ENCODE assay signal across 10 mouse cellular contexts in genomic region chr13:37642410-37643093, GRCm38 (mm10).
A peak's percentile ranks its signal among the peaks of the same experiment; 100 is the strongest.
DNase-seq lines count a peak whose midpoint lies in the region; ATAC-seq and TF ChIP-seq lines count a peak whose summit lies in the region.
"Had no signal": no experiment of that assay in that cellular context is flagged by ENCODE, and none has a peak within 500 bp of the region (broad histone marks: within the 10 kb centered on the region; RNA-seq: fewer than 3 reads in every experiment).

No protein-coding gene starts in this region.

- no peaks in the 10 kb centered on the region for H3K4me1 ChIP-seq in lung, embryonic 14.5 days (ENCODE audit: insufficient read depth)
- H3K4me1 ChIP-seq in kidney, embryonic 15.5 days = peaks cover 10% of the 10 kb centered on the region
- peaks cover 20% of the 10 kb centered on the region for H3K4me1 ChIP-seq in heart, embryonic 10.5 days

- 56% methylated on average over 13 of the region's 13 CpGs for WGBS in lung, embryonic 14.5 days
- 63% methylated on average over 13 of the region's 13 CpGs for WGBS in kidney, embryonic 15.5 days
- WGBS in heart, embryonic 10.5 days = 66% methylated on average over 13 of the region's 13 CpGs

- H3K36me3 ChIP-seq in lung, embryonic 14.5 days (ENCODE audit: insufficient read depth) = no peaks in the 10 kb centered on the region
- no peaks in the 10 kb centered on the region for H3K36me3 ChIP-seq in kidney, embryonic 15.5 days
- no peaks in the 10 kb centered on the region for H3K36me3 ChIP-seq in heart, embryonic 10.5 days
- H3K36me3 ChIP-seq: G1E had no signal

- ATAC-seq in lung, embryonic 14.5 days (ENCODE audit: insufficient read depth) = no peak
- ATAC-seq in kidney, embryonic 15.5 days (replicated peaks; ENCODE audit: low FRiP score) = no peak

- peak; percentile 11 for DNase-seq in lung, embryonic 14.5 days
- DNase-seq in lung, postnatal 14 days = no peak
- DNase-seq in forelimb bud, embryonic 11.5 days (ENCODE audit: low read depth, low spot score) = peak; percentile 12
- DNase-seq in lung, postnatal 4 days = peak; percentile 55 to 59
- DNase-seq in telencephalon, adult 2 months (ENCODE audit: low read depth, low spot score) = peak; percentile 24
- no peak for DNase-seq in heart, embryonic 10.5 days (ENCODE audit: low spot score)
- DNase-seq: cerebellum, postnatal 36 days; kidney, adult 11 months had no signal

- H3K9me3 ChIP-seq in lung, embryonic 14.5 days (ENCODE audit: low read depth, low read length) = no peaks in the 10 kb centered on the region
- no peaks in the 10 kb centered on the region for H3K9me3 ChIP-seq in kidney, embryonic 15.5 days (replicated peaks)
- H3K9me3 ChIP-seq in heart, embryonic 10.5 days = no peaks in the 10 kb centered on the region
- H3K9me3 ChIP-seq: G1E had no signal

- no peaks in the 10 kb centered on the region for H3K27me3 ChIP-seq in lung, embryonic 14.5 days (ENCODE audit: insufficient read depth, low read length)
- H3K27me3 ChIP-seq in kidney, embryonic 15.5 days = no peaks in the 10 kb centered on the region
- H3K27me3 ChIP-seq in heart, embryonic 10.5 days (ENCODE audit: insufficient read depth, poor library complexity, severe bottlenecking) = no peaks in the 10 kb centered on the region

- no peak overlapping the region for H3K4me2 ChIP-seq in lung, embryonic 14.5 days
- no peak overlapping the region for H3K4me2 ChIP-seq in kidney, embryonic 15.5 days

- H3K27ac ChIP-seq in lung, embryonic 14.5 days (ENCODE audit: low read depth) = no peak overlapping the region
- no peak overlapping the region for H3K27ac ChIP-seq in kidney, embryonic 15.5 days
- H3K27ac ChIP-seq in heart, embryonic 10.5 days = no peak overlapping the region; the same call in 1 of the 2 replicates

- TF ChIP-seq CTCF in lung, embryonic 14.5 days (IDR thresholded peaks at IDR 0.05; ENCODE audit: low read depth) = no peak

- no peak overlapping the region for H3K4me3 ChIP-seq in lung, embryonic 14.5 days (ENCODE audit: low read depth, low read length)
- H3K4me3 ChIP-seq in kidney, embryonic 15.5 days (replicated peaks) = no peak overlapping the region
- H3K4me3 ChIP-seq in heart, embryonic 10.5 days = no peak overlapping the region

- H3K9ac ChIP-seq in lung, embryonic 14.5 days = no peak overlapping the region
- no peak overlapping the region for H3K9ac ChIP-seq in kidney, embryonic 15.5 days

Comparison
In these comparisons a context has a peak if more than half of its experiments do, and no peak if none do; other contexts are left out.
1. DNase-seq: peak in lung, embryonic 14.5 days (single experiment), forelimb bud, embryonic 11.5 days (single experiment), lung, postnatal 4 days (2 of 2) and telencephalon, adult 2 months (single experiment); none in lung, postnatal 14 days (single experiment) and heart, embryonic 10.5 days (single experiment).